Mouse (Mus musculus): ENCODE measurements around the gene Sh3gl1. TPM values are rescaled to one million over a fixed set of nuclear protein-coding genes. Genes with fewer than 3 reads are reported as not detected.
A peak's percentile ranks its signal among the peaks of the same experiment; 100 is the strongest.

The Sh3gl1 gene
- polyA plus RNA-seq, 1 experiment from 2014 or later: 112 TPM

DNA sequence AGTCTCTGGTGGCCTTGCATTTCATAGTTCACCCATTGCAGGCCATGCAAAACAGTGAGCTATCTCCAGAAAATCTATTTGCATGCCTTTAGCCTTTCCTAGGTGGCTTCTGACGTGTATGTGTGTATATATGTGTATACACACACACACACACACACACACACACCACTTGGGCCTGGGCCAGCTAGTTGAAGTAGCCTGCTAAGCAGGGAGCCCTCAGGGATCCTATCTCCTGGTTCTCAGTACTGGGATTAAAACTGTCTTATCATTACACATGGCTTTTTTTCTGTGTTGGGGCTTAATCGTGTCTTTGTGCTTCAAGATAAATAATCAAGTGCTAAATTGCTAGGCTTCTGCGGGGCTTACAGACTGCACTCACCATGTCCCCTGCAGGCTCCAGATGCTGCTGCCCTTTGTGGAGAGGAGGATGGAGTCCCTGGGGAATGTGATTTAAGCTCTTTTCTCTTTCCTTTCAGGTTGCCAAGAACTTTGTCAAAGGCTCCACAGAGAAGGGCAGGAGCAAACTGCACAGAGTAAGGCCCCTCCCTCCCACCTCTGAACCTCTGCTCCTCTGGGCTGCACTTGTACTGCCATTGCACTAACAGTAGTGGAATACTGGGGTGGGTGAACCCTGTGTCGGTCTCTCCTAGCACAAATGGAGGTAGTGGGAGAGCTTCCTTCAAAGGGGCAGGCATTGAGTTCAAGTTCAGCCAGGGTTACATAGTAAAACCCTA is 19.7 kb upstream of the Sh3gl1 start:
- Histone ChIP-seq H3K27me3 (ENCODE audit: control insufficient read depth, insufficient read depth, low read length) (no peaks in the 10 kb centered on the region), H3K4me1 (replicated peaks; ENCODE audit: control insufficient read depth, insufficient read depth, low read length) (no peaks in the 10 kb centered on the region), H3K9me3 (ENCODE audit: control insufficient read depth, low read length) (no peaks in the 10 kb centered on the region), H3K4me3 (ENCODE audit: low read depth, low read length) (no peak overlapping the region), H3K36me3 (ENCODE audit: control insufficient read depth, insufficient read depth, low read length) (0 out of 2 replicates have a peak, but pooled peaks cover 2% of the 10 kb centered on the region), H3K4me2 (replicated peaks; ENCODE audit: low read depth, low read length) (no peak overlapping the region), H3K9ac (ENCODE audit: low read depth, low read length) (no peak overlapping the region), H3K27ac (ENCODE audit: low read depth, low read length) (no peak overlapping the region)
- WGBS: 88% methylated on average over 4 of the region's 4 CpGs
- no peak for DNase-seq (ENCODE audit: low spot score)
- ATAC-seq (ENCODE audit: low FRiP score): no peak

DNA sequence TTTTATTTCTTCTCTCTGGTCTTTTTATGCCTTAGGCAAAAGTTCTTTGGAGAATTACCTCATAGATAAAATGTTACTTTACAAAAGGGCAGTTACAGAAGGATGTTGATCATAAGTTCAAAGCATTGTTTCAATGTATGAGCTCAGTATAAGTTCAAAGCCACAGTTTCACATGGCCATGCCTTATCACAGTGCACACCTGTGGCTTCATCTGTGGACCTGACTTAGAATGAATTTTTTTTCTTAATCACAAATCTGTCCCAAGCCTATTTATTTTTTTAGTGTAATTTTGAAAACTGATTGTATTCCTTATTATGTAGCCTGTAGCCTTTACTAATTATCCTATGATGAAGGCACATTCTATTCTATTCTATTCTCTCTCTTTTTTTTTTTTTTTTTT is 18.5 kb upstream of the Sh3gl1 start:
- ATAC-seq (ENCODE audit: low FRiP score): no peak
- no peak overlapping the region for H3K27ac ChIP-seq (ENCODE audit: low read depth, low read length)
- no peak for DNase-seq (ENCODE audit: low spot score)
- H3K4me2 ChIP-seq (replicated peaks; ENCODE audit: low read depth, low read length): no peak overlapping the region
- H3K4me3 ChIP-seq (ENCODE audit: low read depth, low read length): no peak overlapping the region
- H3K27me3 ChIP-seq (ENCODE audit: control insufficient read depth, insufficient read depth, low read length): no peaks in the 10 kb centered on the region
- H3K4me1 ChIP-seq (replicated peaks; ENCODE audit: control insufficient read depth, insufficient read depth, low read length): no peaks in the 10 kb centered on the region
- H3K9ac ChIP-seq (ENCODE audit: low read depth, low read length): no peak overlapping the region
- no peaks in the 10 kb centered on the region for H3K9me3 ChIP-seq (ENCODE audit: control insufficient read depth, low read length)
- H3K36me3 ChIP-seq (ENCODE audit: control insufficient read depth, insufficient read depth, low read length): 0 out of 2 replicates have a peak, but pooled peaks cover 2% of the 10 kb centered on the region

DNA sequence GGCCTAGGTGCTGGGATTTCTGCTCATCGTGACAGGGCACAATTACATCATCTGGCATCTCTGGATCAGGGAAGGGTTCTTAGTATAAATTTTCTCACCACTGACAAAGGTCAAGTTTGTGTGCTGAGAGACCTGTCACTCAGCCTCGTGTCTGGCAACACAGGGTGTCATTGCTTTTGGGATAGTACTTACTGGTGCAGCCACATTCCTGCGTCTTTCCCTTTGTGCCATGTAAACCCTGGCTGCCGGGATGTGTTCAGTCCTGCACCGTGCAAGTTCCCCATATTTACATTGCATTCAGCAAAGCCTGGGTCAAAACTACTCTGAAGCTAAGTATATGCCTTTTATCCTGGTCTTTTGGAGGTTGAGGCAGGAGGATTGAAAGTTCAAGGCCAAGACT is 14.9 kb upstream of the Sh3gl1 start:
- no peaks in the 10 kb centered on the region for H3K9me3 ChIP-seq (ENCODE audit: control insufficient read depth, low read length)
- no peak overlapping the region for H3K4me3 ChIP-seq (ENCODE audit: low read depth, low read length)
- no peak overlapping the region for H3K4me2 ChIP-seq (replicated peaks; ENCODE audit: low read depth, low read length)
- no peaks in the 10 kb centered on the region for H3K27me3 ChIP-seq (ENCODE audit: control insufficient read depth, insufficient read depth, low read length)
- peaks cover 11% of the 10 kb centered on the region for H3K36me3 ChIP-seq (ENCODE audit: control insufficient read depth, insufficient read depth, low read length)
- DNase-seq (ENCODE audit: low spot score) (no peak), ATAC-seq (ENCODE audit: low FRiP score) (no peak)
- H3K9ac ChIP-seq (ENCODE audit: low read depth, low read length): no peak overlapping the region
- H3K4me1 ChIP-seq (replicated peaks; ENCODE audit: control insufficient read depth, insufficient read depth, low read length): no peaks in the 10 kb centered on the region
- 93% methylated on average over 5 of the region's 5 CpGs for WGBS
- no peak overlapping the region for H3K27ac ChIP-seq (ENCODE audit: low read depth, low read length)

DNA sequence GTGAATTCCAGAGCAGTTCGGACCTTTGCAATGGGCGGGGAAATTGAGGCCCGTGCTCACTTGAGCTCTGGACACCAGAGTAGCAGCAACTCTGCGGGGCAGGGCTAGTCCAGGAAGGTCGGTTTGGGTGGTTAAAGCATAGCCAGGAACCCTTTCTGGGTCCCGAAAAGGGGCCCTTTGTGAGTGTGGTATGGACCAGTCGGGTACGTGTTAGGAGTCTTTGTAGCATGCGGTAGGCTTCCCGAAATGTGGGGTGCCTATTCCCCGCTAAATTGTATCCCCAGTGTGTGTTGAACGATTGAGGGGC is 4.4 kb upstream of the Sh3gl1 start:
- peaks cover 3% of the 10 kb centered on the region; the same call in 1 of the 2 replicates for H3K4me1 ChIP-seq (replicated peaks; ENCODE audit: control insufficient read depth, insufficient read depth, low read length)
- H3K4me3 ChIP-seq (ENCODE audit: low read depth, low read length): peak overlapping the region; percentile 83
- no peaks in the 10 kb centered on the region for H3K9me3 ChIP-seq (ENCODE audit: control insufficient read depth, low read length)
- peak overlapping the region; percentile 82 for H3K9ac ChIP-seq (ENCODE audit: low read depth, low read length)
- H3K4me2 ChIP-seq (replicated peaks; ENCODE audit: low read depth, low read length): peak overlapping the region; percentile 87
- H3K27ac ChIP-seq (ENCODE audit: low read depth, low read length): no peak overlapping the region
- H3K27me3 ChIP-seq (ENCODE audit: control insufficient read depth, insufficient read depth, low read length): no peaks in the 10 kb centered on the region
- 3% methylated on average over 12 of the region's 12 CpGs for WGBS
- DNase-seq (ENCODE audit: low spot score) (peak; percentile 39), ATAC-seq (ENCODE audit: low FRiP score) (no peak)
- no peaks in the 10 kb centered on the region for H3K36me3 ChIP-seq (ENCODE audit: control insufficient read depth, insufficient read depth, low read length)

DNA sequence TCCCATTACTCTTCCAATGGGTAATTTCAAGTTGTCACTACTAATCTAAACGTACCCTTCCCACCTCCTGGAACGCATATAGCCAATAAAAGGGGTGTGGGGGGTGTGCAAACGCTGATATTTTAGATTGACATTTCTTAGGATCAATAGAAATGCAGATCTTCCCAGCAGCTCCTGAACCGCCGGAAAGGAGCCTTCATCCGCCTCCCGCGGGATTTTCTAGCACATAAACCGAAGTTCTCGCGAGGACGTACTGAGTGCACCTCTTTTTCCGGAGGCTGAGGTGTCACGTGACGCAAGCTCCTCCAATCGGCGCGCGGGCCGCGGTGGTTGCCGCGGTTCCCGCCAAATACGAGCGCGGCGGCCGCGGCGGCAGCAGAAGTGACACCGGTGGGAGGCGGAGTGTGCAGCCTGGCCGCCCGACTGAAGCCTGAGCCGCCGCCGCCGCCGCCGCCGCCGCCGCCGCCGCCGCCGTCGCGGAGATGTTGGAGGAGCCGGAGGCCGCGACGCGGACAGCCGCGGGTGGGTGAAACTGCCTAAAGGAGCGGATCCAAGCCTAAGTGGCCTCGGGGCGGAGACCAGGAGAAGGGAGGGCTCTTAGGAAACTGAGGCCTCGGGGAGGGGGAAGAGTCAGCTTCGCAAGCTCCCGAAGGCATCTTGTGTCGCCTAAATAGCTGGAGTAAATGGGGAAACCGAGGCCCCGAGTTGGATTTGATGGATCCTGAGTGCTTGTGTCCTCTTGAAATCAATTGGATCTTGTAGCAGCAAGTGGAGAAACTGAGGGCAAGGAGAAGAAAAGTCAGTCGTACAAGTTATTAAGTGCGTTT is 3.8 kb upstream of the Sh3gl1 start, which contains the start of gene Chaf1a:
TSS of gene Chaf1a (plus strand) at position 410 of the 827 bp plus-strand sequence.
- Histone ChIP-seq H3K27ac (ENCODE audit: low read depth, low read length) (0 out of 2 replicates have a peak within 1 kb of the TSS, but pooled peaks have one; percentile 30), H3K36me3 (ENCODE audit: control insufficient read depth, insufficient read depth, low read length) (no peaks in the 10 kb centered on the region), H3K4me3 (ENCODE audit: low read depth, low read length) (peak within 1 kb of the TSS; percentile 83), H3K9me3 (ENCODE audit: control insufficient read depth, low read length) (no peaks in the 10 kb centered on the region), H3K27me3 (ENCODE audit: control insufficient read depth, insufficient read depth, low read length) (no peaks in the 10 kb centered on the region), H3K9ac (ENCODE audit: low read depth, low read length) (peak within 1 kb of the TSS; percentile 82), H3K4me2 (replicated peaks; ENCODE audit: low read depth, low read length) (peak within 1 kb of the TSS; percentile 87), H3K4me1 (replicated peaks; ENCODE audit: control insufficient read depth, insufficient read depth, low read length) (peaks cover 4% of the 10 kb centered on the region)
- ATAC-seq (ENCODE audit: low FRiP score) (peak; percentile 81), DNase-seq (ENCODE audit: low spot score) (peak; percentile 98)
- under 1% methylated on average over 68 of the region's 68 CpGs for WGBS

DNA sequence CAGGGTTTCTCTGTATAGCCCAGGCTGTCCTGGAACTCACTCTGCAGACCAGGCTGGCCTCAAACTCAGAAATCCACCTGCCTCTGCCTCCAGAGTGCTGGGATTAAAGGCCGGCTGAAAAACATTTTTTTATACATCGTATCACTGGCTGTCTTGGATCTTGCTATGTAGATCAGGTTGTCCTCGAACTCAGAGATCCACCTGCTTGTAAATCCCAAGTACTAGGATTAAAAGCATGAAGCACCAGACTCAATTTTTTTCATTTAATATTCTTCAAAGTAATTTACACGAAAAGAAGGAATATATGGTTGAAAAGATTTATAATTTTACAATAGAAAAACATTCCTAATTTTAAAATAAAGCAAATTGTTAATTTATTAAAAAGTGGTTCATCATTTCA is 2.9 kb upstream of the Sh3gl1 start:
- no peak overlapping the region for H3K27ac ChIP-seq (ENCODE audit: low read depth, low read length)
- H3K9ac ChIP-seq (ENCODE audit: low read depth, low read length): no peak overlapping the region
- H3K27me3 ChIP-seq (ENCODE audit: control insufficient read depth, insufficient read depth, low read length): no peaks in the 10 kb centered on the region
- no peaks in the 10 kb centered on the region for H3K9me3 ChIP-seq (ENCODE audit: control insufficient read depth, low read length)
- ATAC-seq (ENCODE audit: low FRiP score): no peak
- peak overlapping the region; percentile 87; the same call in 1 of the 2 replicates for H3K4me2 ChIP-seq (replicated peaks; ENCODE audit: low read depth, low read length)
- no peaks in the 10 kb centered on the region for H3K36me3 ChIP-seq (ENCODE audit: control insufficient read depth, insufficient read depth, low read length)
- WGBS: 85% methylated on average over 4 of the region's 4 CpGs
- no peak for DNase-seq (ENCODE audit: low spot score)
- no peak overlapping the region; the same call in 1 of the 2 replicates for H3K4me3 ChIP-seq (ENCODE audit: low read depth, low read length)
- peaks cover 9% of the 10 kb centered on the region for H3K4me1 ChIP-seq (replicated peaks; ENCODE audit: control insufficient read depth, insufficient read depth, low read length)

DNA sequence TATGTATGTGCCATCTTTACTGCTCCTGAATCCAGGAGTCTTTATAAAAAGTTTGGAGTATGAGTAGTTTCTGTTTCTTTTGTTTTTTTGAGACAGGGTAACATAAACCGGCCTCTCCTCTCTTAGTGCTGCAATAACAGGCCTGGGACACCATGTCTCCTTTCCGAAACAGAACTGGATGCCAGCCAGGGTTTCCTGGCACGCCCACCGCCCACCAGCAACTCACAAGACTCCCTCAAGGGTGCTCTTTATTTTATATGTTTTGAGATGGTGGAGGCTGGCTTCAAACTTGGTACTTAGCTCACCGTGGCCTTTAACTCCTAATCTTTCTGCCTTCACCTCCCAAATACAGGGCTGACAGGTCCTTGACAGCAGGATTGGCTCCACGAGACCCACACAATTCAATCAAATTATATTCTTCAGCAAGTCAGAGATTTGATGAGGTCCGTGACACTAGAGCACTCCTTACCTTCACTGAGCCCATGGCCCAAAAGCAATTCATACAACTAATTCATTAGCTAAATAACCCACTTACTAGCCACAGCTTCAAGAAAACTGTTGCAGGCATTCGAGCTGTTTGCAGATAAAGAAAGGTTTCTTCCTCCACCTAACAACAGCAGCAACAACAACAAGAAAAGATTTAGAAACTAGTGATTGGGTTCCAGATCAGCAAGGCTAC is 2.3 kb upstream of the Sh3gl1 start:
- no peak overlapping the region for H3K27ac ChIP-seq (ENCODE audit: low read depth, low read length)
- DNase-seq (ENCODE audit: low spot score) (no peak), ATAC-seq (ENCODE audit: low FRiP score) (no peak)
- H3K36me3 ChIP-seq (ENCODE audit: control insufficient read depth, insufficient read depth, low read length): peaks cover 5% of the 10 kb centered on the region; the same call in 1 of the 2 replicates
- no peaks in the 10 kb centered on the region for H3K27me3 ChIP-seq (ENCODE audit: control insufficient read depth, insufficient read depth, low read length)
- 92% methylated on average over 8 of the region's 8 CpGs for WGBS
- H3K9me3 ChIP-seq (ENCODE audit: control insufficient read depth, low read length): no peaks in the 10 kb centered on the region
- H3K4me2 ChIP-seq (replicated peaks; ENCODE audit: low read depth, low read length): no peak overlapping the region
- H3K4me3 ChIP-seq (ENCODE audit: low read depth, low read length): no peak overlapping the region
- H3K4me1 ChIP-seq (replicated peaks; ENCODE audit: control insufficient read depth, insufficient read depth, low read length): peaks cover 9% of the 10 kb centered on the region
- no peak overlapping the region for H3K9ac ChIP-seq (ENCODE audit: low read depth, low read length)

DNA sequence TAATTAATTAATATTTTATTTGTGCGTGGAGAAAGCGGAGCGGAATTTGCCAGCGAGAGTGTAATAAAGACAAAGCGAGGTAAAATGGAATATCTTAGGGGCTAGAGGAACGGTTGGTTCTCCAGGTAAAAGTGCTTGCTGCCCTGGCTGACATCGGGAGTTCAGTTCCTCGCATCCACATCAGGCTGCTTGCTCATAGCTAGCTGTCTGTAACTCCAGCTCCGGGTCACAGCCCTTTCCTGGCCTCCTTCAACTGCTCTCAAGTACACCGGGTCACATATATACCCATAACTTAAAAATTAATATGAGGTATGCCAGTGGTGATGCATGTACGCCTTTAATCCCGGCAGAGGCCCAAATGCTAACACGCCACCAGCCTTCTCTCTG is 459 bp upstream of the Sh3gl1 start:
- 39% methylated on average over 13 of the region's 13 CpGs for WGBS
- Histone ChIP-seq H3K9ac (ENCODE audit: low read depth, low read length) (peak overlapping the region; percentile 17; the same call in 1 of the 2 replicates), H3K4me2 (replicated peaks; ENCODE audit: low read depth, low read length) (peak overlapping the region; percentile 8; the same call in 1 of the 2 replicates)

More for the DNA sequence above, 459 bp upstream of the Sh3gl1 start:
- no peaks in the 10 kb centered on the region for H3K9me3 ChIP-seq (ENCODE audit: control insufficient read depth, low read length)
- ATAC-seq (ENCODE audit: low FRiP score): peak; percentile 52
- no peaks in the 10 kb centered on the region for H3K27me3 ChIP-seq (ENCODE audit: control insufficient read depth, insufficient read depth, low read length)
- H3K4me3 ChIP-seq (ENCODE audit: low read depth, low read length): peak overlapping the region; percentile 86; the same call in 1 of the 2 replicates
- DNase-seq (ENCODE audit: low spot score): no peak
- peaks cover 12% of the 10 kb centered on the region for H3K4me1 ChIP-seq (replicated peaks; ENCODE audit: control insufficient read depth, insufficient read depth, low read length)
- H3K27ac ChIP-seq (ENCODE audit: low read depth, low read length): no peak overlapping the region
- peaks cover 6% of the 10 kb centered on the region; the same call in 1 of the 2 replicates for H3K36me3 ChIP-seq (ENCODE audit: control insufficient read depth, insufficient read depth, low read length)
